Mouse (Mus musculus) liver, embryonic 12.5 days (tissue): Measurements from ENCODE around the gene Sema3f. TPM values are rescaled to one million over a fixed set of nuclear protein-coding genes. Genes with fewer than 3 reads are reported as not detected.
A peak's percentile ranks its signal among the peaks of the same experiment; 100 is the strongest.

ENCODE experiments used
- ATAC-seq: fragments of 200-750 bp; cut with Nextera tagmentation; 2 replicates; pipeline ENCODE4 v1.8.0; 2017; ENCODE audit warnings: moderate number of reproducible peaks, mild to moderate bottlenecking, moderate library complexity
- H3K27ac ChIP-seq: fragments of 300-500 bp; sonication (generic); 2 replicates; pipeline ENCODE4 v1.5.1; 2016; ENCODE audit warnings: mild to moderate bottlenecking
- H3K27me3 ChIP-seq: fragments of 300-500 bp; sonication (generic); replicated peaks from 2 replicates; pipeline ENCODE4 v1.6.1; 2016; ENCODE audit warnings: mild to moderate bottlenecking, moderate library complexity
- H3K36me3 ChIP-seq: fragments of 300-500 bp; sonication (generic); 2 replicates; pipeline ENCODE4 v1.6.1; 2016; ENCODE audit warnings: mild to moderate bottlenecking, moderate library complexity
- H3K4me1 ChIP-seq: fragments of 300-500 bp; sonication (generic); 2 replicates; pipeline ENCODE4 v1.6.1; 2016
- H3K4me2 ChIP-seq: fragments of 300-500 bp; sonication (generic); 2 replicates; pipeline ENCODE4 v1.6.1; 2016; ENCODE audit warnings: mild to moderate bottlenecking, moderate library complexity
- H3K4me3 ChIP-seq: fragments of 300-500 bp; sonication (generic); 2 replicates; pipeline ENCODE4 v1.5.1; 2016; ENCODE audit warnings: mild to moderate bottlenecking, moderate library complexity
- H3K9ac ChIP-seq: fragments of 300-500 bp; sonication (generic); 2 replicates; pipeline ENCODE4 v1.6.1; 2016; ENCODE audit warnings: mild to moderate bottlenecking, moderate library complexity
- H3K9me3 ChIP-seq: fragments of 300-500 bp; sonication (generic); replicated peaks from 2 replicates; pipeline ENCODE4 v1.6.1; 2016; ENCODE audit warnings: mild to moderate bottlenecking, moderate library complexity
- WGBS: fragments of 180-500 bp; shearing (Covaris S2); methylation state at CpG from one replicate; pipeline ENCODE4 v1.1.7; 2016; ENCODE audit not compliant: insufficient replicate concordance; 5-methylcytosine and 5-hydroxymethylcytosine counted together
- polyA plus RNA-seq: library from polyadenylated mRNA; unstranded; fragments of >200 nt; fragmentation: Nextera tagmentation; extraction: Ambion mirVana; gene quantifications from 2 replicates; pipeline ENCODE4 v1.2.1, GENCODE M21; 2016

Sema3f gene
- polyA plus RNA-seq, 1 experiment from 2014 or later: 3.9 TPM

- no peaks in the 10 kb centered on the region for H3K27me3 ChIP-seq
- peak within 1 kb of the TSS; percentile 97 for H3K4me2 ChIP-seq
- H3K9ac ChIP-seq: peak within 1 kb of the TSS; percentile 93
- peak within 1 kb of the TSS; percentile 85 for H3K4me3 ChIP-seq
- H3K9me3 ChIP-seq: no peaks in the 10 kb centered on the region
- peak; percentile 94 for ATAC-seq
- 2% methylated on average over 38 of the region's 38 CpGs for WGBS
- peaks cover 17% of the 10 kb centered on the region for H3K36me3 ChIP-seq
- H3K4me1 ChIP-seq: peaks cover 68% of the 10 kb centered on the region
- peak within 1 kb of the TSS; percentile 91 for H3K27ac ChIP-seq
Measured at GRCm38 (mm10) chr9:107635279-107636028, 74.8 kb downstream of the Sema3f start, which contains the start of gene Gnai2. Gene Gnai2, minus strand, starts transcription at chr9:107635367.

- Histone ChIP-seq H3K36me3 (peaks cover 18% of the 10 kb centered on the region), H3K27ac (peak overlapping the region; percentile 91), H3K27me3 (no peaks in the 10 kb centered on the region), H3K4me1 (peaks cover 71% of the 10 kb centered on the region), H3K4me2 (peak overlapping the region; percentile 97), H3K9me3 (no peaks in the 10 kb centered on the region), H3K4me3 (peak overlapping the region; percentile 85), H3K9ac (peak overlapping the region; percentile 93)
- peak; percentile 4; the same call in 1 of the 2 replicates for ATAC-seq
- under 1% methylated on average over 35 of the region's 35 CpGs for WGBS
Measured at GRCm38 (mm10) chr9:107634406-107635278, 75.6 kb downstream of the Sema3f start.

GRCm38 (mm10) chr9:107633661-107634405 is 76.4 kb downstream of the Sema3f start:
- H3K4me2 ChIP-seq: peak overlapping the region; percentile 97
- WGBS: under 1% methylated on average over 15 of the region's 15 CpGs
- peak; percentile 22; the same call in 1 of the 2 replicates for ATAC-seq
- no peaks in the 10 kb centered on the region for H3K27me3 ChIP-seq
- no peaks in the 10 kb centered on the region for H3K9me3 ChIP-seq
- H3K4me1 ChIP-seq: peaks cover 79% of the 10 kb centered on the region
- H3K9ac ChIP-seq: peak overlapping the region; percentile 93
- H3K4me3 ChIP-seq: peak overlapping the region; percentile 85
- peaks cover 21% of the 10 kb centered on the region for H3K36me3 ChIP-seq
- peak overlapping the region; percentile 91 for H3K27ac ChIP-seq

- Histone ChIP-seq H3K9ac (peak overlapping the region; percentile 93), H3K27me3 (no peaks in the 10 kb centered on the region), H3K36me3 (peaks cover 28% of the 10 kb centered on the region), H3K27ac (peak overlapping the region; percentile 91), H3K9me3 (no peaks in the 10 kb centered on the region), H3K4me1 (peaks cover 86% of the 10 kb centered on the region), H3K4me2 (peak overlapping the region; percentile 97), H3K4me3 (peak overlapping the region; percentile 85)
- WGBS: 1% methylated on average over 22 of the region's 33 CpGs
- peak; percentile 40 for ATAC-seq
Measured at GRCm38 (mm10) chr9:107633091-107633660, 77.1 kb downstream of the Sema3f start.

GRCm38 (mm10) chr9:107632478-107632877 is 77.8 kb downstream of the Sema3f start:
- Histone ChIP-seq H3K36me3 (peaks cover 35% of the 10 kb centered on the region), H3K4me3 (peak overlapping the region; percentile 85), H3K27me3 (no peaks in the 10 kb centered on the region), H3K9me3 (no peaks in the 10 kb centered on the region), H3K27ac (peak overlapping the region; percentile 91), H3K4me1 (peaks cover 92% of the 10 kb centered on the region), H3K4me2 (peak overlapping the region; percentile 97), H3K9ac (peak overlapping the region; percentile 93)
- 52% methylated on average over 6 of the region's 6 CpGs for WGBS
- no peak for ATAC-seq

GRCm38 (mm10) chr9:107631861-107632260 is 78.4 kb downstream of the Sema3f start:
- Histone ChIP-seq H3K36me3 (peaks cover 36% of the 10 kb centered on the region), H3K9me3 (no peaks in the 10 kb centered on the region), H3K4me2 (peak overlapping the region; percentile 97), H3K27me3 (no peaks in the 10 kb centered on the region), H3K9ac (no peak overlapping the region), H3K4me1 (peaks cover 92% of the 10 kb centered on the region), H3K4me3 (no peak overlapping the region), H3K27ac (peak overlapping the region; percentile 91)
- WGBS: 92% methylated on average over 8 of the region's 8 CpGs
- ATAC-seq: no peak

Other genes starting within 250 kb of the Sema3f start
- 25.9 and 26.4 TPM in 2 replicates for gene Tmem115, start 176.5 kb downstream of the Sema3f start, polyA plus RNA-seq
- 18.5 and 19.5 TPM in 2 replicates for gene Cyb561d2, start 168.3 kb downstream of the Sema3f start, polyA plus RNA-seq
- 15.3 and 16.0 TPM in 2 replicates for gene Nprl2, start 168.2 kb downstream of the Sema3f start, polyA plus RNA-seq
- gene Zmynd10, start 163.2 kb downstream of the Sema3f start, polyA plus RNA-seq: not detected in 2 replicates
- gene Rassf1, start 158.9 kb downstream of the Sema3f start, polyA plus RNA-seq: 22.2 and 24.8 TPM in 2 replicates
- 48.6 and 52.7 TPM in 2 replicates for gene Tusc2, start 147.2 kb downstream of the Sema3f start, polyA plus RNA-seq
- 53.9 and 57.6 TPM in 2 replicates for gene Hyal2, start 142.5 kb downstream of the Sema3f start, polyA plus RNA-seq
- gene Hyal1, start 133.5 kb downstream of the Sema3f start, polyA plus RNA-seq: 3.6 and 3.9 TPM in 2 replicates
- gene Naa80, start 131.6 kb downstream of the Sema3f start, polyA plus RNA-seq: 12.5 and 12.9 TPM in 2 replicates
- gene Hyal3, start 129.7 kb downstream of the Sema3f start, polyA plus RNA-seq: 0.99 and 1.2 TPM in 2 replicates
- gene Ifrd2, start 122.8 kb downstream of the Sema3f start, polyA plus RNA-seq: 171 TPM in 2 replicates
- 0.35 and 0.52 TPM in 2 replicates for gene Sema3b, start 101.2 kb downstream of the Sema3f start, polyA plus RNA-seq
- gene Gnai2, start 75.1 kb downstream of the Sema3f start, polyA plus RNA-seq: 206 and 210 TPM in 2 replicates
- gene Slc38a3, start 40.9 kb downstream of the Sema3f start, polyA plus RNA-seq: 2.8 and 3.3 TPM in 2 replicates
- gene Gnat1, start 30.8 kb downstream of the Sema3f start, polyA plus RNA-seq: 1.9 and 2.4 TPM in 2 replicates
- 84.3 and 88.6 TPM in 2 replicates for gene Rbm5, start 60.5 kb upstream of the Sema3f start, polyA plus RNA-seq
- 45.7 and 49.2 TPM in 2 replicates for gene Rbm6, start 162.8 kb upstream of the Sema3f start, polyA plus RNA-seq
- gene Mon1a, start 177.7 kb upstream of the Sema3f start, polyA plus RNA-seq: 5.7 and 7.4 TPM in 2 replicates
- 0.57 and 0.92 TPM in 2 replicates for gene Mst1r, start 196.4 kb upstream of the Sema3f start, polyA plus RNA-seq
- not detected in 2 replicates for gene Actl11, start 218.0 kb upstream of the Sema3f start, polyA plus RNA-seq
- gene Camkv, start 225.2 kb upstream of the Sema3f start, polyA plus RNA-seq: 0.53 and 0.54 TPM in 2 replicates
- gene Traip, start 239.7 kb upstream of the Sema3f start, polyA plus RNA-seq: 20.9 and 22.2 TPM in 2 replicates